Comparison of ENCODE assay signal across 7 mouse cellular contexts in the genomic region with DNA sequence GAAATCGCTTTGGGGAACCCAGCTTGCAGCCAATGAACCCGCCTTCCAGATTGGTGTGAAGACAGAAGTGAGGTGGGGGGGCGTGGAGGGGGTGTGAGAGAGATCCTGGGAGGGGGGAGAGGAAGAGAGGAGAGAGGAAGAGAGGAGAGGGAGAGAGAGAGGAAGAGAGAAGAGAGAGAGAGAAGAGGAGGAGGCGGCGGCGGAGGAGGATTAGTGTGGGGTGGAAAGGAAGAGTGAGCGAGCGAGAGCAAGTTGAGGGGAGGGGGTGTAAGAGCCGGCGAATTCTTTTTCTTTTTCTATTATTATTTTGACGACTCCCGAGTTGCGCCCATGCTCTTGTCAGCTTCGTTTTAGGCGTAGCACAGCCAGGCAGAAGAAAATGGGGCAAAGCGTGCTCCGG. TPM values are rescaled to one million over a fixed set of nuclear protein-coding genes. Genes with fewer than 3 reads are reported as not detected.
DNase-seq lines count a peak whose midpoint lies in the region; ATAC-seq and TF ChIP-seq lines count a peak whose summit lies in the region.

No protein-coding gene starts in this region.

- peak overlapping the region; percentile 54 for H3K4me3 ChIP-seq in left cerebral cortex, adult 2 months
- peak overlapping the region; percentile 49 for H3K4me3 ChIP-seq in forebrain, embryonic 15.5 days
- peak overlapping the region; percentile 42 for H3K4me3 ChIP-seq in limb, embryonic 14.5 days (replicated peaks; ENCODE audit: low read length)
- peak overlapping the region; percentile 48 for H3K4me3 ChIP-seq in small intestine, adult 2 months (ENCODE audit: low read depth, low read length)

- H3K9ac ChIP-seq in forebrain, embryonic 15.5 days (replicated peaks), result peak overlapping the region; percentile 53
- peak overlapping the region; percentile 44 for H3K9ac ChIP-seq in limb, embryonic 14.5 days (ENCODE audit: low read depth, low read length, severe bottlenecking)

- ATAC-seq in common myeloid progenitor, adult 5-6 weeks (replicated peaks; ENCODE audit: low read depth, poor library complexity, severe bottlenecking), result 0 out of 2 replicates have a peak, but pooled peaks have one; percentile 10
- ATAC-seq in forebrain, embryonic 15.5 days (replicated peaks), result peak; percentile 47
- ATAC-seq in limb, embryonic 14.5 days (ENCODE audit: low FRiP score, low read depth), result no peak

- peak; percentile 23 to 26 for DNase-seq in left cerebral cortex, adult 2 months (ENCODE audit: extremely low spot score in 1 of 2, low spot score in 2 of 2)
- no peak for DNase-seq in left cerebral cortex, adult 8-10 months (ENCODE audit: low spot score in 2 of 2)
- DNase-seq in limb, embryonic 14.5 days (ENCODE audit: low spot score), result no peak
- DNase-seq in MN1 (ENCODE audit: low spot score), result no peak

- peak overlapping the region; percentile 85 for H3K27ac ChIP-seq in left cerebral cortex, adult 2 months
- H3K27ac ChIP-seq in forebrain, embryonic 15.5 days (replicated peaks), result peak overlapping the region; percentile 43; the same call in 1 of the 2 replicates
- H3K27ac ChIP-seq in limb, embryonic 14.5 days (replicated peaks; ENCODE audit: low read depth, low read length), result no peak overlapping the region
- H3K27ac ChIP-seq in small intestine, adult 2 months (ENCODE audit: insufficient read depth, low read depth, low read length), result no peak overlapping the region

- intact Hi-C loops in left cerebral cortex, adult 2 months (cut with DNase I), result loop anchor here (5.0 to 10.0 kb wide), 2 partner anchors 211 to 606 kb away; no protein-coding TSS in a partner anchor

- peaks cover 4% of the 10 kb centered on the region; the same call in 1 of the 2 replicates for H3K4me1 ChIP-seq in forebrain, embryonic 15.5 days
- no peaks in the 10 kb centered on the region for H3K4me1 ChIP-seq in limb, embryonic 14.5 days (ENCODE audit: control insufficient read depth, insufficient read depth, low read length)
- H3K4me1 ChIP-seq in small intestine, adult 2 months (ENCODE audit: control insufficient read depth, insufficient read depth, insufficient read length, low read length), result no peaks in the 10 kb centered on the region

- TF ChIP-seq POLR2A in limb, embryonic 14.5 days (IDR thresholded peaks at IDR 0.05; ENCODE audit: borderline replicate concordance, extremely low read depth, insufficient read depth, insufficient read length), result no peak
- TF ChIP-seq POLR2A in small intestine, adult 2 months (IDR thresholded peaks at IDR 0.05; ENCODE audit: low read depth, low read length), result no peak

- peak overlapping the region; percentile 60 for H3K4me2 ChIP-seq in forebrain, embryonic 15.5 days (replicated peaks)
- H3K4me2 ChIP-seq in limb, embryonic 14.5 days (replicated peaks; ENCODE audit: low read depth, low read length, severe bottlenecking), result peak overlapping the region; percentile 57

- H3K9me3 ChIP-seq in forebrain, embryonic 15.5 days, result no peaks in the 10 kb centered on the region
- H3K9me3 ChIP-seq in limb, embryonic 14.5 days (ENCODE audit: control insufficient read depth, low read length), result no peaks in the 10 kb centered on the region

- WGBS in forebrain, embryonic 15.5 days, result 23% methylated on average over 17 of the region's 17 CpGs
- 34% methylated on average over 16 of the region's 17 CpGs for WGBS in limb, embryonic 14.5 days
- 15% methylated on average over 16 of the region's 17 CpGs for WGBS in small intestine, adult 2 months

- no peak for TF ChIP-seq CTCF in left cerebral cortex, adult 2 months (IDR thresholded peaks at IDR 0.05)
- no peak for TF ChIP-seq CTCF in small intestine, adult 2 months (IDR thresholded peaks at IDR 0.05; ENCODE audit: extremely low read depth, insufficient read length, insufficient replicate concordance, low read depth, low read length)

- H3K27me3 ChIP-seq in forebrain, embryonic 15.5 days, result no peaks in the 10 kb centered on the region
- peaks cover 2% of the 10 kb centered on the region; the same call in 1 of the 2 replicates for H3K27me3 ChIP-seq in limb, embryonic 14.5 days (ENCODE audit: control insufficient read depth, insufficient read depth, low read length)
- H3K27me3 ChIP-seq in small intestine, adult 2 months (ENCODE audit: control insufficient read depth, insufficient read depth, low read length), result 0 out of 2 replicates have a peak, but pooled peaks cover 5% of the 10 kb centered on the region

- H3K36me3 ChIP-seq in forebrain, embryonic 15.5 days, result no peaks in the 10 kb centered on the region
- no peaks in the 10 kb centered on the region for H3K36me3 ChIP-seq in limb, embryonic 14.5 days (ENCODE audit: control insufficient read depth, insufficient read depth, low read length)
- H3K36me3 ChIP-seq in small intestine, adult 2 months (ENCODE audit: control insufficient read depth, insufficient read depth, low read length), result no peaks in the 10 kb centered on the region

RNA-seq across cellular contexts. Expression of a gene that starts 0.5 kb away (rescaled TPM):
- 100 to 1,000 TPM; 203 to 224 TPM for total RNA-seq in left cerebral cortex, adult 2 months (2021)
- 100 to 1,000 TPM; 173 to 212 (median 193) TPM for total RNA-seq in left cerebral cortex, adult 8-10 months (2022)
- total RNA-seq in common myeloid progenitor, adult 5-6 weeks (2017), result 52.3 and 66.3 TPM in 2 replicates
- 13.6 and 15.3 TPM in 2 replicates for polyA plus RNA-seq in forebrain, embryonic 15.5 days (2015; fragmentation: Nextera tagmentation; extraction: Ambion mirVana)
- polyA plus RNA-seq in limb, embryonic 14.5 days (2012; rRNA removed), result 10.2 and 10.5 TPM in 2 replicates
- polyA plus RNA-seq in limb, embryonic 14.5 days (2014; fragmentation: Nextera tagmentation; extraction: Ambion mirVana), result 5.4 and 6.7 TPM in 2 replicates
- polyA plus RNA-seq in small intestine, adult 2 months (2012; rRNA removed), result 0.15 and 0.23 TPM in 2 replicates

Comparison
In these comparisons a context has a peak if more than half of its experiments do, and no peak if none do; other contexts are left out.
1. DNase-seq: peak in left cerebral cortex, adult 2 months (2 of 2); none in left cerebral cortex, adult 8-10 months (0 of 2), limb, embryonic 14.5 days (single experiment) and MN1 (single experiment).
2. H3K27ac ChIP-seq: peak in left cerebral cortex, adult 2 months (single experiment) and forebrain, embryonic 15.5 days (single experiment); none in limb, embryonic 14.5 days (single experiment) and small intestine, adult 2 months (single experiment).
3. Peak in every context shown above with its lines, with median percentiles within 50 percentile points of each other: H3K4me3 ChIP-seq.